Mouse (Mus musculus) liver, embryonic 14.5 days (tissue): ENCODE measurements around the gene Gnai3.
A peak's percentile ranks its signal among the peaks of the same experiment; 100 is the strongest.

Experiments used
- CTCF ChIP-seq: IDR thresholded peaks from 2 replicates; pipeline ENCODE4 v1.5.1; 2016; ENCODE audit warnings: antibody characterized with exemption, low read depth, control low read depth
- EP300 ChIP-seq: IDR thresholded peaks from 2 replicates; pipeline ENCODE4 v1.6.1; 2016; ENCODE audit warnings: antibody characterized with exemption, low read depth

DNA sequence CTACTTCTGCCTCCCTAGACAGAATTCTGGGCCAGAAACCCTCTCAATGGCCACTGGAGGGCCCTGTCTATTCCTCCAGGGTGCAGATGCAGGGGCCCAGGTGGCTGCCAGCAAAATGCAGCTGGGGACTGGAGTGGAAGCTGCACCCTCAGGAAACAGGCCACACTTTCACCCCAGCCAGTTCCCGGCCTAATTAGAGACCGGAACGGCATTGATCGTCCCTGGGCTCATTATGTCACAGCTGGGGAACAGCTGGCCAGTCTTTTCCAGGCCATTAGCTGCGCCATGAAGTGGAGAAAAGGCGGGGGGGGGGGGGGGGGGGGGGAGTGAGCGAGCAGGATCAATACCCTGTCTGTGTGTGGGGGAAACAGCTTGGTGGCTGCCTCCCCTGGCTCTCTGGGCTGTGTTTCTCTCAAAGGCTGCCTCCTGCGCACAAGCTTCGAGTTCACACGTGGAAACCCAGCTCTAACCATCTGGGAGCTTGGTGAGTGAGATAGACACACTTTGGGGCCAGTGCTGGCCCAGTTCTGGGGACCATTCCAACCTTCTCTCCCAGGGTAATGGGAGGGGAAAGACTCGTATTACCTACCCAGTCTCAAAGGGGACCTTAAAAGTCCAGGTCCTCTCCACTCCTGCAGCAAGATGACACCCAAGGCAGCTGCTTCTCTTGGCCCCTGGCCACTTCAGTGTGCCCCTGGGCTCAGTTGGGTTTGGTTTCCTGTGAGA lies 20.7 kb upstream of the Gnai3 start:
- peak; percentile 32 for TF ChIP-seq CTCF
- no peak for TF ChIP-seq EP300
